Mouse (Mus musculus) heart, postnatal 0 days (tissue): ENCODE measurements around the gene Dph6.

Experiments
- CTCF ChIP-seq: IDR thresholded peaks from 2 replicates; pipeline ENCODE4 v1.5.1; 2016; ENCODE audit warnings: antibody characterized with exemption, control low read depth, low read depth
- EP300 ChIP-seq: IDR thresholded peaks from 2 replicates; pipeline ENCODE4 v1.6.1; 2016; ENCODE audit warnings: antibody characterized with exemption, low read depth

GRCm38 (mm10) chr2:114491907-114492306 is 162.9 kb downstream of the Dph6 start:
- TF ChIP-seq CTCF (no peak), EP300 (no peak)
